Mouse (Mus musculus): Measurements from ENCODE around the gene Psen2. TPM values are rescaled to one million over a fixed set of nuclear protein-coding genes. Genes with fewer than 3 reads are reported as not detected.
A peak's percentile ranks its signal among the peaks of the same experiment; 100 is the strongest.

The Psen2 gene
- total and polyA plus RNA-seq, 3 experiments: 23.4 to 46.1 (median 45.3) TPM

DNA sequence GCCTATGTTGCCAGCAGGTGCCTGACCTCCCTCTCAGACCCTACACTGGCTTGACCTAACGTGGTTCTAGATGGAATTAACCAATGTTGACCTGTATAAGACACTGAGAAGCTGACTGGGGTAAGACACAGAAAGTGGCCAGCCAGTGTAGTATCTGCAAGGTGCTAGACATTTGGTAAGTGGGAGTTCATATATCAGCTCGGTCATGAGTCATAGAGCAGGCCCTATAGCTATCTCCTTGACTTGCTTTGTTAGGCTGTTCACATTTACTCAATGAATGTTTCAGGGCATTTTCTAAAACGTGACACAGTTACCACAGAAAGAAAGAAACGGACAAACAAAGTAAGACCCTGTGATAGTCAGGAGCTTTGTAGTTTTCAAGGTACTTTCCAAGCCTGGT, 27.1 kb upstream of the Psen2 start:
- dilution Hi-C loops (cut with MboI; ENCODE audit: extremely low pct_ligation_motif_present, extremely low pct_unique_long_range_greater_than_20kb, low sequenced_read_pairs): no loop called here
- TF ChIP-seq ETS1 (conservative IDR thresholded peaks at IDR 0.05; ENCODE audit: low read depth, low read length) (0 out of 2 replicates have a peak, but pooled peaks have one; percentile 33), BHLHE40 (IDR thresholded peaks at IDR 0.05; ENCODE audit: low read depth, low read length) (peak; percentile 85), CHD1 (IDR thresholded peaks at IDR 0.05; ENCODE audit: low read depth, low read length) (no peak)
- Histone ChIP-seq H3K9ac (ENCODE audit: insufficient read depth, low read depth) (no peak overlapping the region), H3K4me3 (replicated peaks in 1 of 3; ENCODE audit: low read depth in 2 of 3, low read length in 2 of 3, poor library complexity in 1 of 3) (no peak overlapping the region), H3K4me2 (ENCODE audit: insufficient read depth, low read depth, poor library complexity, severe bottlenecking) (no peak overlapping the region), H3K27me3 (replicated peaks) (no peaks in the 10 kb centered on the region), H3K79me2 (replicated peaks; ENCODE audit: control insufficient read depth, extremely low read depth, insufficient read depth, poor library complexity, severe bottlenecking) (no peaks in the 10 kb centered on the region), H3K9me3 (replicated peaks; ENCODE audit: low read length) (no peaks in the 10 kb centered on the region), H3K4me1 (ENCODE audit: control insufficient read depth in 1 of 2, insufficient read depth in 2 of 2) (peaks cover 8 to 38% of the 10 kb centered on the region in 2 experiments), H3K36me3 (replicated peaks in 1 of 2; ENCODE audit: control insufficient read depth in 1 of 2, insufficient read depth in 1 of 2, low read length in 1 of 2) (no peaks in the 10 kb centered on the region), H3K27ac (ENCODE audit: insufficient read depth, low read depth) (no peak overlapping the region)
- DNase-seq (ENCODE audit: extremely low read depth): no peak
- in situ Hi-C loops (cut with MboI; ENCODE audit: low pct_ligation_motif_present, low pct_unique_long_range_greater_than_20kb, low sequenced_read_pairs): no loop called here

DNA sequence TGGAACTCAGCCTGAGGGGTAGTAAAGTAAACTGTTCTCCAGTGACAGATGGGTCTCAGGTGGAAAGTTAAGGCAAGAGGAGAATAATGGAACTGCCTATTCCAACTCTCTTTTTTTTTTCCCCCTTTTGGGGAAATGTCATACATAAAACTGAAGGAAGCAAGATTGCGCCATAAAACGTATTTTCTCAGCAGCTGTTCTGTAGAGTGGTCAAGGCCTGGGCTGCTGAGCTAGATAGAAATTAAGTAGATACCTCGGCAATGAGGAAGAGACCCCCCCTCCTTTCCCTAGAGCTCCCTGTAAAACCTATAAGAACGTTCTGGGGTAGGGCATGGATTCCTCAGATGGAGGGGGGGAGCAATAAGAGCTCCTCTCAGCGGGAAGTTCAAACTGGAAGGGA, 26.6 kb upstream of the Psen2 start:
- no peak overlapping the region for H3K4me2 ChIP-seq (ENCODE audit: insufficient read depth, low read depth, poor library complexity, severe bottlenecking)
- no peak overlapping the region for H3K9ac ChIP-seq (ENCODE audit: insufficient read depth, low read depth)
- H3K36me3 ChIP-seq (replicated peaks in 1 of 2; ENCODE audit: control insufficient read depth in 1 of 2, insufficient read depth in 1 of 2, low read length in 1 of 2): no peaks in the 10 kb centered on the region
- H3K27ac ChIP-seq (ENCODE audit: insufficient read depth, low read depth): no peak overlapping the region
- dilution Hi-C loops (cut with MboI; ENCODE audit: extremely low pct_ligation_motif_present, extremely low pct_unique_long_range_greater_than_20kb, low sequenced_read_pairs): no loop called here
- no peak for DNase-seq (ENCODE audit: extremely low read depth)
- in situ Hi-C loops (cut with MboI; ENCODE audit: low pct_ligation_motif_present, low pct_unique_long_range_greater_than_20kb, low sequenced_read_pairs): no loop called here
- H3K4me3 ChIP-seq (replicated peaks in 1 of 3; ENCODE audit: low read depth in 2 of 3, low read length in 2 of 3, poor library complexity in 1 of 3): no peak overlapping the region
- H3K4me1 ChIP-seq (ENCODE audit: control insufficient read depth in 1 of 2, insufficient read depth in 2 of 2): peaks cover 8 to 38% of the 10 kb centered on the region in 2 experiments
- TF ChIP-seq USF1 (IDR thresholded peaks at IDR 0.05; ENCODE audit: low read depth, low read length) (no peak), UBTF (IDR thresholded peaks at IDR 0.05; ENCODE audit: low read depth, low read length) (no peak), CHD1 (IDR thresholded peaks at IDR 0.05; ENCODE audit: low read depth, low read length) (no peak), MAZ (IDR thresholded peaks at IDR 0.05; ENCODE audit: low read depth, low read length) (no peak), RAD21 (IDR thresholded peaks at IDR 0.05; ENCODE audit: low read depth, low read length) (no peak), ZC3H11A (IDR thresholded peaks at IDR 0.05; ENCODE audit: low read depth, low read length) (no peak)
- no peaks in the 10 kb centered on the region for H3K9me3 ChIP-seq (replicated peaks; ENCODE audit: low read length)
- no peaks in the 10 kb centered on the region for H3K27me3 ChIP-seq (replicated peaks)
- H3K79me2 ChIP-seq (replicated peaks; ENCODE audit: control insufficient read depth, extremely low read depth, insufficient read depth, poor library complexity, severe bottlenecking): no peaks in the 10 kb centered on the region

DNA sequence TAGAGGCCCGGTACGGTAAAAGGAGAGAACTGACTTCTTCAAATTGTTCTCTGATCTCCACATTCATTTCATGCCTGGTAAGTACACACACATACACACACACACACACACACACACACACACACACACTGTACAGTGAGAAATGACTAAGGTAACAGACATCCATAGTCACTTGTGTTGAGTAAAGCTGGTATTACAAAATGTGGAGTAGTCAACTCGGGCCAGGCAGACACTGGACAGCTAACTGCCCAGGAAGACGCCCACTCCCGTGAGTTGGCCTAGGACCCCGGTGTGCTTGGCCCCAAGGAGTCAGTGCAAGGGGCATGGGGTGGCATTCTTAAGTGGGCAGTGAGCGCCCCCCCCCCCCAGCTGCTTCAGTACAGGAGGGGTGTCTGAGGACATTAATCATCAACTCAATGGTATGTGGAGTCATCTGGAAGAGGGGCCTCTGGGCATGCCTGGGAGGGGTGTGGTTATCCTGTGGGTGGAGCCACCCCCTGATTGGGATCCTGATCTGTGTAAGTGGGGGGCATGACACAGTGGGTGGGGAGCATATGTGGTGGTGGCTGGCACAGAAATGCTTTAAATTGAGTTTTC, 25.7 kb upstream of the Psen2 start:
- H3K9me3 ChIP-seq (replicated peaks; ENCODE audit: low read length): no peaks in the 10 kb centered on the region
- dilution Hi-C loops (cut with MboI; ENCODE audit: extremely low pct_ligation_motif_present, extremely low pct_unique_long_range_greater_than_20kb, low sequenced_read_pairs): no loop called here
- in situ Hi-C loops (cut with MboI; ENCODE audit: low pct_ligation_motif_present, low pct_unique_long_range_greater_than_20kb, low sequenced_read_pairs): no loop called here
- no peaks in the 10 kb centered on the region for H3K79me2 ChIP-seq (replicated peaks; ENCODE audit: control insufficient read depth, extremely low read depth, insufficient read depth, poor library complexity, severe bottlenecking)
- no peak overlapping the region for H3K4me3 ChIP-seq (replicated peaks in 1 of 3; ENCODE audit: low read depth in 2 of 3, low read length in 2 of 3, poor library complexity in 1 of 3)
- H3K9ac ChIP-seq (ENCODE audit: insufficient read depth, low read depth): no peak overlapping the region
- H3K36me3 ChIP-seq (replicated peaks in 1 of 2; ENCODE audit: control insufficient read depth in 1 of 2, insufficient read depth in 1 of 2, low read length in 1 of 2): no peaks in the 10 kb centered on the region
- no peak overlapping the region for H3K27ac ChIP-seq (ENCODE audit: insufficient read depth, low read depth)
- H3K4me2 ChIP-seq (ENCODE audit: insufficient read depth, low read depth, poor library complexity, severe bottlenecking): no peak overlapping the region
- H3K27me3 ChIP-seq (replicated peaks): no peaks in the 10 kb centered on the region
- DNase-seq (ENCODE audit: extremely low read depth): no peak
- H3K4me1 ChIP-seq (ENCODE audit: control insufficient read depth in 1 of 2, insufficient read depth in 2 of 2): peaks cover 14 to 47% of the 10 kb centered on the region in 2 experiments
- TF ChIP-seq GABPA (IDR thresholded peaks at IDR 0.05; ENCODE audit: insufficient replicate concordance, low read depth, low read length) (no peak), POLR2AphosphoS2 (IDR thresholded peaks at IDR 0.05; ENCODE audit: low read depth, low read length) (no peak), KAT2A (IDR thresholded peaks at IDR 0.05; ENCODE audit: insufficient replicate concordance, low read length) (no peak), IRF4 (IDR thresholded peaks at IDR 0.05; ENCODE audit: low read depth, low read length) (0 out of 2 replicates have a peak, but pooled peaks have one; percentile 8), NELFE (IDR thresholded peaks at IDR 0.05; ENCODE audit: low read depth, low read length) (no peak)

All from CH12.LX (cell line).